Mouse (Mus musculus) heart, postnatal 25 days (tissue): ENCODE measurements around the gene Stx6. TPM values are rescaled to one million over a fixed set of nuclear protein-coding genes. Genes with fewer than 3 reads are reported as not detected.
A peak's percentile ranks its signal among the peaks of the same experiment; 100 is the strongest.

Experiments used
- DNase-seq: peaks from one replicate; pipeline ENCODE4 v3.0.0; 2022; ENCODE audit warnings: low spot score
- intact Hi-C: fragments of 180-260 bp; cut with DNase I; formaldehyde crosslinking; loops from one replicate; pipeline ENCODE4 v1.15.1; 2025
- total RNA-seq, 2 experiments: library from RNA; stranded (reverse); gene quantifications; 2 replicates each; pipeline ENCODE4 v1.2.3; 2021

Stx6 gene
- 10 to 100 TPM; 25.2 to 26.5 TPM for total RNA-seq

GRCm38 (mm10) chr1:155158141-155158969 is at the start of gene Stx6:
Stx6 (plus strand) TSS chr1:155158715.
- intact Hi-C loops = loop anchor here (5.0 kb wide), 1 partner anchor 61 kb away; the partner anchor contains the start of gene Ier5
- DNase-seq = peak; percentile 97

- intact Hi-C loops = no loop called here
- DNase-seq = peak; percentile 20
Observed at GRCm38 (mm10) chr1:155109387-155110350, 48.8 kb upstream of the Stx6 start.

GRCm38 (mm10) chr1:155111491-155111890 is 47.0 kb upstream of the Stx6 start:
- intact Hi-C loops = no loop called here
- DNase-seq = no peak

DNA sequence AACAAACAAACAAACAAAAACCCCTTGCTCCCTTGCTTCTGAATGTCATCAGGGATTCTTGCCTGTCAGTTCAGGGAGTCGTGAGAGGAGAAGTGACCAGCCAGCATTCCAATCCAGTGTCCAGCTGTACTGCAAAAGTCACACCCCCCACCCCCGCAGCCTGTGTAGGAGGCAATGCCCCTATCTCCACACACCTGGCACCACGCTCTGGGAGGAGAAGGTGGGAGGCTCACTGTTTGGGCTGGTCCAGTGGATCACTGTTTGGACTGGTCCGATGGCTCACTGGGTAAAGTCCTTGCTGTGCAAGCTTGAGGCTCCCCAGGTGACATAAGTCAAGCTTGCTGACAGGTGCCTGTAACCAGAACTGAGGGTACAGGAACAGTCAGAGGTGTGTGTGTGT is 46.4 kb upstream of the Stx6 start:
- no peak for DNase-seq
- intact Hi-C loops = no loop called here

DNA sequence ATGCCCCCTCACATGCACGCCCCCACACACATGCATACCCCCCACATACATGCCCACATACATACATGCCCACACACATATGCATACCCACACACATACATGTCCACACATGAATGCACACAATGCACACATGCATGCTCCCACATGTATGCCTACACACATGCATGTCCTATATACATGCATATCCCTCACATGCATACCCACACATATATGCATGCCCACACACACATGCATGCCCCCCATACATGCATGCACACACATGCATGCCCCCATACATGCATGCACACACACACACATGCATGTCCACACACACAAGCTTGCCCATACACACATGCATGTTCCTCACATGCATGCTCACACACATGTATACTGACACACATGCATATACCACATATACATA is 45.6 kb upstream of the Stx6 start:
- DNase-seq = no peak
- intact Hi-C loops = no loop called here

- intact Hi-C loops = no loop called here
- no peak for DNase-seq
Observed at GRCm38 (mm10) chr1:155113946-155114345, 44.6 kb upstream of the Stx6 start.

- DNase-seq = no peak
- intact Hi-C loops = no loop called here
Observed at GRCm38 (mm10) chr1:155119719-155120118, 38.8 kb upstream of the Stx6 start.

GRCm38 (mm10) chr1:155121977-155122939 is 36.3 kb upstream of the Stx6 start:
- intact Hi-C loops = no loop called here

GRCm38 (mm10) chr1:155124397-155124796 is 34.1 kb upstream of the Stx6 start:
- no peak for DNase-seq
- intact Hi-C loops = no loop called here

More at GRCm38 (mm10) chr1:155121977-155122939, 36.3 kb upstream of the Stx6 start:
- peak; percentile 67 for DNase-seq

GRCm38 (mm10) chr1:155126716-155127115 is 31.8 kb upstream of the Stx6 start:
- DNase-seq = no peak
- intact Hi-C loops = no loop called here

DNA sequence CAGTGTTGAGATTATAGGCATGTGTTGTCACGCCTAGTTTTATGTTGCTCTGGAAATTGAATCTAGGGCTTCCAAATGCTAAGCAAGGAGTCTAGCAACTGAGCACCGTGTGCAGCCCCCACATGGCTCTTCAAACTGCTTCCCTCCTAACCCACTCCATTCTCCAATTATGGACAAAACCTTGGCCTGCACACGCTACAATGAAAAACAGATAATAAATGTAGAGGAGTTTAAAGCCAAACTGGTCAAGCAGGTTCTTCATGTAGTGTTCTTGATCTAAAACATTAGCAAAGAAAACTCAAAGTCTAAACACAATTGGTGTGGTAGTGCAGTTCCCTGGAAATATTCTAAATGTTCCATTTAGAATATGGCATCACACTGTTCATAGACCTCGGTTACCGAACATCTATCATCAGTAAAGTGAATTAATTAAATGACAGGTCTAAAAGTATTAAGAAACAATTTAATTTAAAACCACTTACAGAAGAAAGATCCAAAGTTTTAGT is 31.0 kb upstream of the Stx6 start:
- intact Hi-C loops = no loop called here
- no peak for DNase-seq

- no peak for DNase-seq
- intact Hi-C loops = no loop called here
Observed at GRCm38 (mm10) chr1:155134866-155135265, 23.6 kb upstream of the Stx6 start.

- DNase-seq = peak; percentile 65
- intact Hi-C loops = no loop called here
Observed at GRCm38 (mm10) chr1:155138795-155139194, 19.7 kb upstream of the Stx6 start.

GRCm38 (mm10) chr1:155140076-155140475 is 18.4 kb upstream of the Stx6 start:
- intact Hi-C loops = loop anchor here (1.0 to 5.0 kb wide), 3 partner anchors 41 to 91 kb away; partner anchors contain the start of gene Ier5
- DNase-seq = no peak

GRCm38 (mm10) chr1:155145620-155146019 is 12.9 kb upstream of the Stx6 start:
- intact Hi-C loops = no loop called here
- no peak for DNase-seq

GRCm38 (mm10) chr1:155146572-155146980 is 11.9 kb upstream of the Stx6 start, which contains the start of gene Mr1:
Mr1 (minus strand) TSS chr1:155146814.
- intact Hi-C loops = no loop called here
- DNase-seq = no peak

DNA sequence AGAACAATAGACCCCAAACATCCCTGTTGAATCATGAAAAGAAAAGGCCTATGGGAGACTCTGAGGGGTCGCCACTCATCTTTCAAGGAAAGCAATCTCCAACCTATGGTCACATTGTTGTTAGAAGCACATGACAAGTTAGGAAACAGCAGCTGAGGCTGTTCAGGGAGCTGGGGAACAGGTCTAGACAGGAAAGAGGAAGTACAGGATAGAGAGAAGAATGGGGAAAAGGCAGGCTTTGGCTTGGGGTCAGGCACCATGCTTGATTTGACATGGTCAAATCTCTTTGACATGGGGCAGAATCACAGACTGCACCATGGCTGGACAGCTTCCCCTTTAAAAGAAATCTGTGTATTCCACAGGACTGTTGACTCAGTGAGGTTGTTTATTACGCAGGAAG is 11.3 kb upstream of the Stx6 start:
- DNase-seq = no peak
- intact Hi-C loops = no loop called here

DNA sequence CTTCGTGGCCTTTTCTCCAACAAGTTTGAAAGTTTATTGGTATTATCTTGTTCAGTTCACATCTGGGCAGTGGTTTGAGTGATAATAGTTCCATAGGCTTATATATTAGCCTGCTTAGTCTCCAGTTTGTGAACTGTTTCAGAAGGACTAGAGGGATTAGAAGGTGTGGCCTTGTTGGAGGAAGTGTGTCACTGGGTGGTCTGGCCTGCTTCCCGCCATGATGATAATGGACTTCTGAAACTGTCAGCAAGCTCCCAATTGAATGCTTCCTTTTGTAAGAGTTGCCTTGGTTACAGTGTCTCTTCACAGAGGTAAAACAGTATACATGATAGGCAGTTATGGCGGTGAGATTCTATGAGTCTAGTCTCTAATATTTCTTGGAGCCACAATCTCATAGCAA is 9.1 kb upstream of the Stx6 start:
- intact Hi-C loops = no loop called here
- DNase-seq = no peak

- intact Hi-C loops = no loop called here
- no peak for DNase-seq
Observed at GRCm38 (mm10) chr1:155150821-155151220, 7.7 kb upstream of the Stx6 start.
